In the genomic region with DNA sequence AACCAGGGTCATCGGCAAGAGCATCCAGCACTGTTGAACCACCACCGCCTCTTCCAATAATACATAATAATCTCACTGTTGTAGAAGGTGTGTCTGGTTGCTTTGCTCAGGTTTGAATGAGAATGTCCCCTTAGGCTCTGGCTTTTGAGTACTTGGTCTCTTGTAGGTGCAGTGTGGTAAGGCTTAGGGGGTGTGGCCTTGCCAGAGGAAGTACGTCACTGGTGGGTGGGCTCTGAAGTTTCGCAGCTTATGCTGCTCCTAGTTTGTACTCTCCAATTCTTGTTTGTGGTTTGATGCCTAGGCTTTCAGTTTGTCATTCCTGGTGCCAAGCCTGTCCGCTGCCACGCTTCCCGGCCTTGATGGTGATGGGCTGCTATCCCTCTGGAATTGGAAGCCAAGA, we compare ENCODE assay signal across 34 mouse cellular contexts. TPM values are rescaled to one million over a fixed set of nuclear protein-coding genes. Genes with fewer than 3 reads are reported as not detected.
DNase-seq lines count a peak whose midpoint lies in the region; ATAC-seq and TF ChIP-seq lines count a peak whose summit lies in the region.
"Had no signal": no experiment of that assay in that cellular context is flagged by ENCODE, and none has a peak within 500 bp of the region (broad histone marks: within the 10 kb centered on the region; RNA-seq: fewer than 3 reads in every experiment).

No protein-coding gene starts in this region.

- no peak for TF ChIP-seq EP300 in heart, postnatal 0 days (IDR thresholded peaks at IDR 0.05; ENCODE audit: low read depth)

- no peaks in the 10 kb centered on the region for H3K9me3 ChIP-seq in heart, postnatal 0 days (replicated peaks; ENCODE audit: control insufficient read depth, low read length)
- H3K9me3 ChIP-seq in ES-E14 (ENCODE audit: control insufficient read depth, insufficient read depth, low read depth, low read length) = no peaks in the 10 kb centered on the region
- H3K9me3 ChIP-seq: embryonic facial prominence, embryonic 10.5 days; embryonic facial prominence, embryonic 15.5 days; forebrain, embryonic 12.5 days; heart, embryonic 12.5 days; limb, embryonic 12.5 days; liver, embryonic 15.5 days; lung, embryonic 15.5 days; midbrain, embryonic 13.5 days had no signal

- no peak for DNase-seq in heart, postnatal 0 days (ENCODE audit: low spot score)
- no peak for DNase-seq in heart, adult 11 months
- peak; percentile 65 for DNase-seq in ES-E14 (ENCODE audit: low read depth, low spot score)
- no peak for DNase-seq in layer of hippocampus, adult 9-10 months (ENCODE audit: low spot score)
- DNase-seq in thymus, postnatal 10 days (ENCODE audit: low spot score in 2 of 2) = no peak
- DNase-seq in right cerebral cortex, postnatal 10 days (ENCODE audit: low spot score in 2 of 2) = no peak
- DNase-seq: adrenal gland, postnatal 25 days; cerebellum, adult 18-20 months; cerebellum, postnatal 10 days; forebrain, postnatal 0 days; gastrocnemius, postnatal 25 days; heart, adult 2 months; heart, postnatal 10 days; kidney, adult 9 months; kidney, postnatal 10 days; layer of hippocampus, adult 9-11 months; lung, postnatal 36 days; retina, postnatal 1 day; right cerebral cortex, postnatal 25 days; thymus, postnatal 14 days had no signal

- in situ Hi-C loops in ES-E14 (cut with MboI; ENCODE audit: low sequenced_read_pairs in 2 of 2, unreplicated experiment in 2 of 2) = no loop called here

- no peaks in the 10 kb centered on the region for H3K4me1 ChIP-seq in heart, postnatal 0 days (ENCODE audit: control insufficient read depth, insufficient read depth)
- H3K4me1 ChIP-seq in ES-E14 (ENCODE audit: control insufficient read depth in 2 of 2, insufficient read depth in 2 of 2, low read length in 2 of 2, poor library complexity in 1 of 2) = peaks cover 4 to 28% of the 10 kb centered on the region in 2 experiments; a peak in 3 of 4 replicates
- H3K4me1 ChIP-seq: embryonic facial prominence, embryonic 10.5 days; embryonic facial prominence, embryonic 15.5 days; forebrain, embryonic 12.5 days; limb, embryonic 12.5 days; lung, embryonic 15.5 days; midbrain, embryonic 13.5 days had no signal

- no peak overlapping the region for H3K9ac ChIP-seq in heart, postnatal 0 days (replicated peaks; ENCODE audit: low read depth, low read length)
- H3K9ac ChIP-seq in ES-E14 (ENCODE audit: insufficient read depth, low read depth, low read length, poor library complexity, severe bottlenecking) = peak overlapping the region; percentile 58
- H3K9ac ChIP-seq: embryonic facial prominence, embryonic 15.5 days; forebrain, embryonic 12.5 days; forebrain, postnatal 0 days; heart, embryonic 12.5 days; hindbrain, embryonic 14.5 days; limb, embryonic 12.5 days; liver, embryonic 15.5 days; lung, embryonic 15.5 days; midbrain, embryonic 13.5 days had no signal

- no peaks in the 10 kb centered on the region for H3K27me3 ChIP-seq in heart, postnatal 0 days (ENCODE audit: control insufficient read depth, insufficient read depth, low read length)
- H3K27me3 ChIP-seq: embryonic facial prominence, embryonic 15.5 days; forebrain, embryonic 12.5 days; heart, embryonic 12.5 days; limb, embryonic 12.5 days; liver, embryonic 15.5 days; lung, embryonic 15.5 days; midbrain, embryonic 13.5 days; Patski had no signal

- H3K36me3 ChIP-seq in heart, postnatal 0 days (replicated peaks; ENCODE audit: control insufficient read depth, insufficient read depth, low read length) = peaks cover 54% of the 10 kb centered on the region
- H3K36me3 ChIP-seq in ES-E14 (ENCODE audit: control insufficient read depth, insufficient read depth, low read length, poor library complexity, severe bottlenecking) = peaks cover 26% of the 10 kb centered on the region

- H3K27ac ChIP-seq in heart, postnatal 0 days (ENCODE audit: low read depth) = no peak overlapping the region
- H3K27ac ChIP-seq in ES-E14 (ENCODE audit: insufficient read depth, low read depth, low read length, poor library complexity, severe bottlenecking) = peak overlapping the region; percentile 62
- H3K27ac ChIP-seq: embryonic facial prominence, embryonic 10.5 days; embryonic facial prominence, embryonic 15.5 days; forebrain, embryonic 12.5 days; heart, adult 2 months; hindbrain, embryonic 14.5 days; left cerebral cortex, adult 2 months; limb, embryonic 12.5 days; liver, embryonic 15.5 days; lung, embryonic 15.5 days; midbrain, embryonic 13.5 days had no signal

- TF ChIP-seq CTCF in heart, postnatal 0 days (IDR thresholded peaks at IDR 0.05; ENCODE audit: low read depth) = no peak

- 0 out of 2 replicates have a peak, but pooled peaks have one; percentile 30 for ATAC-seq in heart, postnatal 0 days (ENCODE audit: insufficient read depth, low read depth)
- ATAC-seq in common myeloid progenitor, adult 5-6 weeks (replicated peaks; ENCODE audit: low read depth, poor library complexity, severe bottlenecking) = 0 out of 2 replicates have a peak, but pooled peaks have one; percentile 39
- ATAC-seq in neutrophil, adult 5-6 weeks (ENCODE audit: extremely low read depth, insufficient number of reproducible peaks, low FRiP score, poor library complexity, severe bottlenecking) = peak; percentile 51; the same call in 1 of the 2 replicates
- ATAC-seq: forebrain, postnatal 0 days; intestine, postnatal 0 days; midbrain, embryonic 13.5 days; Patski had no signal

- no peak overlapping the region for H3K4me2 ChIP-seq in heart, postnatal 0 days (ENCODE audit: low read depth, low read length)
- H3K4me2 ChIP-seq: embryonic facial prominence, embryonic 15.5 days; forebrain, embryonic 12.5 days; heart, embryonic 12.5 days; hindbrain, embryonic 14.5 days; limb, embryonic 12.5 days; liver, embryonic 15.5 days; lung, embryonic 15.5 days; midbrain, embryonic 13.5 days had no signal

- no peak overlapping the region for H3K4me3 ChIP-seq in heart, postnatal 0 days (ENCODE audit: low read depth, low read length)
- H3K4me3 ChIP-seq in ES-E14 (ENCODE audit: insufficient read depth in 1 of 2, low read depth in 1 of 2, low read length in 2 of 2, poor library complexity in 1 of 2, severe bottlenecking in 1 of 2) = peak overlapping the region; percentile 32 to 48; a peak in 3 of 4 replicates
- H3K4me3 ChIP-seq: embryonic facial prominence, embryonic 10.5 days; embryonic facial prominence, embryonic 15.5 days; forebrain, embryonic 12.5 days; heart, adult 2 months; heart, embryonic 12.5 days; left cerebral cortex, adult 2 months; limb, embryonic 12.5 days; liver, embryonic 15.5 days; lung, embryonic 15.5 days; midbrain, embryonic 13.5 days had no signal

- WGBS in heart, postnatal 0 days = 90% methylated on average over 7 of the region's 7 CpGs

TF ChIP-seq in ES-E14, 5 proteins besides CTCF, POLR2A, EP300 and RAD21:
- TF ChIP-seq HCFC1 (IDR thresholded peaks at IDR 0.05; ENCODE audit: borderline replicate concordance, insufficient read depth, low read length) = no peak
- TF ChIP-seq MAFK (IDR thresholded peaks at IDR 0.05; ENCODE audit: insufficient read depth, low read depth, low read length) = no peak
- no peak for TF ChIP-seq ZC3H11A (IDR thresholded peaks at IDR 0.05; ENCODE audit: borderline replicate concordance, low read depth, low read length)
- TF ChIP-seq ZNF384 (IDR thresholded peaks at IDR 0.05; ENCODE audit: low read depth, low read length) = no peak
- TF ChIP-seq CHD2 (IDR thresholded peaks at IDR 0.05; ENCODE audit: low read depth, low read length) = no peak

RNA-seq across cellular contexts. Expression of gene 9530068E07Rik, which starts 6.3 kb away (rescaled TPM):
- total RNA-seq in heart, postnatal 0 days (2014; rRNA removed; ENCODE audit: low replicate concordance) = 149 and 200 TPM in 2 replicates
- polyA plus RNA-seq in heart, postnatal 0 days (2015; fragmentation: Nextera tagmentation; extraction: Ambion mirVana) = 133 and 134 TPM in 2 replicates
- total RNA-seq in ES-E14 (2012; rRNA removed) = 54.7 and 55.0 TPM in 2 replicates
- total RNA-seq in common myeloid progenitor, adult 5-6 weeks (2017) = 61.4 and 77.6 TPM in 2 replicates
- total RNA-seq in neutrophil, adult 5-6 weeks (2017) = 60.3 and 71.5 TPM in 2 replicates

RNA-seq across cellular contexts. Expression of gene Vdac1, which starts 29.3 kb away (rescaled TPM):
- 478 and 528 TPM in 2 replicates for total RNA-seq in heart, postnatal 0 days (2014; rRNA removed; ENCODE audit: low replicate concordance)
- 627 and 646 TPM in 2 replicates for polyA plus RNA-seq in heart, postnatal 0 days (2015; fragmentation: Nextera tagmentation; extraction: Ambion mirVana)
- 238 and 268 TPM in 2 replicates for total RNA-seq in ES-E14 (2012; rRNA removed)
- total RNA-seq in common myeloid progenitor, adult 5-6 weeks (2017) = 230 and 274 TPM in 2 replicates
- total RNA-seq in neutrophil, adult 5-6 weeks (2017) = 42.9 and 53.9 TPM in 2 replicates
